Mouse (Mus musculus): ENCODE data around the gene Hs3st3a1.

GRCm38 (mm10) chr11:64560471-64560870 lies 125.3 kb downstream of the Hs3st3a1 start:
- TF ChIP-seq GATA1 (IDR thresholded peaks at IDR 0.05; ENCODE audit: low read length) (no peak), TAL1 (IDR thresholded peaks at IDR 0.05; ENCODE audit: low read length) (no peak)

All from erythroblast, embryonic 14.5 days (primary cell).